Mouse (Mus musculus): ENCODE data around the gene Pck2. TPM values are rescaled to one million over a fixed set of nuclear protein-coding genes. Genes with fewer than 3 reads are reported as not detected.
A peak's percentile ranks its signal among the peaks of the same experiment; 100 is the strongest.

The Pck2 gene
- polyA plus RNA-seq, 1 experiment from 2014 or later, result 16.2 TPM

DNA sequence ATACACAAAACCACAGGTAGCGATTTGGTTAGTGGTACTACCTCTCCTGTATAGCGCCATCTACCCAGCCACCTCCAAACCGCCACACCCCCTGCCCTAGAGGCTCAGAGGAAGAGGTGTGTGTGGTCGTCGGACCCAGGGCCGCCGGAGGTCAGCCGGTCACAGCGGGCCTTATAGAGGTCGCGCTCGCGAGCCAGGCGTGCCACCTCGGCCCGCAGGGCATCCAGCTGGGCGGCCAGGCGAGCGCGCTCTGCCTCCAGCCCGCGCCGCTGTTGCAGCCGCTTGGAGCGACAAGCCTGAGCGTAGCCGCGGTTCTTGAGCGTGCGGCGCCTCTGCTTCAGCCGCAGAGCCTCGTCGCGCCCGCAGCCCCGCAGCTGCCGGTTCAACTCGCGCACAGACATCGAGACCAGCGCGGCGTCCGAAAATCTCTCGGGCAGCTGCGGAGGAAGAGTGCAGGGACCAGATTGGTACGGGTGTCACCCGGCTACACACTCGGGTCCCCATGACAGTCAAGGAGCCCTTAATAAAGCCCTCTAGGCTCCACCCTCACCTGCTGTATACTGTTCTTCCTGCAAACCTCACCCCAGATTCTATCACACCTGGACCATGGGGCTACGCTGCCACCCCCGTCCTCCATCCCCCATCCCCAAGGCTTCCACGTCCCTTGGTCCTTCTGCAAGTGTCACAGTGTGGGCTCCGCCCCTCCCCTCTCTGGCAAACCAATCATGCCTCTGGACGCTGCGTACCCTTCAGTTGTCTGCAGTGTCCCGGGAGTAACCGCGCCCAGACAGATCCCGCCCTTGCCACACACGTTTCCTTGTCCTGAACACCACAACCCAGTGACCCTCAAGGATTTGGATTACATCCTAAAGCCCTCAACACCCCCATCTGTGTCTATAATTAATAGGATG is 19.4 kb upstream of the Pck2 start:
- H3K4me1 ChIP-seq (ENCODE audit: control insufficient read depth, insufficient read depth, low read length), result peaks cover 11% of the 10 kb centered on the region
- H3K9ac ChIP-seq (replicated peaks; ENCODE audit: low read length), result peak overlapping the region; percentile 66
- H3K4me3 ChIP-seq (replicated peaks; ENCODE audit: low read depth, low read length), result peak overlapping the region; percentile 51
- 0% methylated on average over 61 of the region's 61 CpGs for WGBS
- peak overlapping the region; percentile 91 for H3K4me2 ChIP-seq (ENCODE audit: low read length)
- peak overlapping the region; percentile 71 for H3K27ac ChIP-seq (replicated peaks; ENCODE audit: low read depth, low read length)
- H3K36me3 ChIP-seq (ENCODE audit: control insufficient read depth, insufficient read depth, low read length), result no peaks in the 10 kb centered on the region
- ATAC-seq (ENCODE audit: low FRiP score, low TSS enrichment), result peak; percentile 72
- no peaks in the 10 kb centered on the region for H3K9me3 ChIP-seq (ENCODE audit: control insufficient read depth, low read length)
- DNase-seq, result peak; percentile 81
- H3K27me3 ChIP-seq (ENCODE audit: control insufficient read depth, insufficient read depth, low read length), result no peaks in the 10 kb centered on the region

DNA sequence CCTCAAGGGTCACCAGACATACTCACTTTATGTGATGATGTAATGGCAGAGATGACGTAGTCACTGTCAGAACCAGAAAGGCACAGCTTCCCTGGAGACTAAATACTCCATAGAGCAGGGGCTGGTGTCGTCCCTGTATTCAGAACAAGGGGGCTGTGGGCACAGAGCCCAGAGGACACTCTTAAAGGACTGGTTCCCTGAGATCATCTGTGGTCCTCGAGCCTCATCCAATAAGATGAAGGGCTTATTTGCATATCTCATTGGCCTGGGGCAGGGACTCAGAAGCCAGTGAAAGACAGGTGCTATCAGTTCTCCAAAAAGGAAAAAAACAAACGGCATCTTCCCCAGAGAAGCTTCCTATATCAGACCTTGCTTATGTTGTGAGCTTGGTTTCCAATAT is 16.0 kb upstream of the Pck2 start:
- WGBS, result 57% methylated on average over 4 of the region's 4 CpGs
- Histone ChIP-seq H3K4me1 (ENCODE audit: control insufficient read depth, insufficient read depth, low read length) (peaks cover 5% of the 10 kb centered on the region), H3K36me3 (ENCODE audit: control insufficient read depth, insufficient read depth, low read length) (no peaks in the 10 kb centered on the region), H3K27me3 (ENCODE audit: control insufficient read depth, insufficient read depth, low read length) (no peaks in the 10 kb centered on the region), H3K27ac (replicated peaks; ENCODE audit: low read depth, low read length) (no peak overlapping the region), H3K9ac (replicated peaks; ENCODE audit: low read length) (no peak overlapping the region), H3K4me3 (replicated peaks; ENCODE audit: low read depth, low read length) (no peak overlapping the region), H3K4me2 (ENCODE audit: low read length) (no peak overlapping the region), H3K9me3 (ENCODE audit: control insufficient read depth, low read length) (no peaks in the 10 kb centered on the region)
- no peak for DNase-seq
- ATAC-seq (ENCODE audit: low FRiP score, low TSS enrichment), result no peak

DNA sequence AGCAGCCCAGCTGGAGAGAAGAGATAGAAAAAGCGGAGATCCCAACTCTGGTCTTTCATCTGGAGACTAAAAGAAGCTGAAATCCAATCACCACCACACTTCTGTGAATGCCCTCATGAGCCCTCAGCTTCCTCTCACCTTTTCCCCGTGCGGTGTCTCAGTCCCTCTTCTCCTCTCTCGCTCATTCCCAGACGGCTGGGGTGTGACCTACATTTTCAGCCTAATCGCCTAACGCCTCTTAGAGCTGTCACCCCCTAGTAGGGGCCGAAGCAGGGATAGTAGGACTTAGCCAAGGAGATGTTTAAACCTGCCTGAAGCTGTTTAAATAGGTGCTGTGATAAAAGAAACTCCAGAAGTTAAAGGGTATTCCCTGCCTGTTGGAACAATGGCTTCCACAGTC is 15.3 kb upstream of the Pck2 start, which contains the start of gene Nrl:
Nrl (minus strand) TSS at position 197 of the 400 bp plus-strand sequence.
- Histone ChIP-seq H3K4me1 (ENCODE audit: control insufficient read depth, insufficient read depth, low read length) (peaks cover 3% of the 10 kb centered on the region; the same call in 1 of the 2 replicates), H3K36me3 (ENCODE audit: control insufficient read depth, insufficient read depth, low read length) (no peaks in the 10 kb centered on the region), H3K9me3 (ENCODE audit: control insufficient read depth, low read length) (no peaks in the 10 kb centered on the region), H3K4me2 (ENCODE audit: low read length) (no peak within 1 kb of the TSS), H3K9ac (replicated peaks; ENCODE audit: low read length) (no peak within 1 kb of the TSS), H3K27ac (replicated peaks; ENCODE audit: low read depth, low read length) (no peak within 1 kb of the TSS), H3K4me3 (replicated peaks; ENCODE audit: low read depth, low read length) (no peak within 1 kb of the TSS), H3K27me3 (ENCODE audit: control insufficient read depth, insufficient read depth, low read length) (no peaks in the 10 kb centered on the region)
- DNase-seq (no peak), ATAC-seq (ENCODE audit: low FRiP score, low TSS enrichment) (no peak)
- WGBS, result 47% methylated on average over 8 of the region's 8 CpGs

DNA sequence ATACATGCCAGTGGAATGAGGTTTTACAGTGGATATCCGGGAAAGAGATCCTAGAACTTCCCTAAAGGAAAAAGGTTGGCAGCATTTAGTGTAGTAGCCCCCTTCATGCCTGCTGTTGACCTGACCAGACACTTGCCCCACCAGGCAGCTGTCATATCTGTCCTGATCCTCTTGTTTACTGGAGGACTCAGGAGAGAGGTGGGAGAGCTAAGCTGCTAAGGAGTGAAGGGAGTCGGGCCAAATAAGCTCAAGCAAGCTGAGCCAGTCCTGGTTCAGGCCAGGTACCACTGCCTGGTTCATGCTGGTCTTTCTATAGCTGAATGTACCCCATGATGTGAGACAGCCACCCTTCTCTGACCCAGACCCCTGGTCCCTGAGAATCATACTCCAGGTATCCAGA is 13.4 kb upstream of the Pck2 start:
- WGBS, result 76% methylated on average over 2 of the region's 2 CpGs
- DNase-seq (no peak), ATAC-seq (ENCODE audit: low FRiP score, low TSS enrichment) (no peak)
- no peak overlapping the region for H3K4me2 ChIP-seq (ENCODE audit: low read length)
- no peaks in the 10 kb centered on the region for H3K9me3 ChIP-seq (ENCODE audit: control insufficient read depth, low read length)
- H3K36me3 ChIP-seq (ENCODE audit: control insufficient read depth, insufficient read depth, low read length), result no peaks in the 10 kb centered on the region
- no peak overlapping the region for H3K4me3 ChIP-seq (replicated peaks; ENCODE audit: low read depth, low read length)
- no peak overlapping the region for H3K27ac ChIP-seq (replicated peaks; ENCODE audit: low read depth, low read length)
- no peaks in the 10 kb centered on the region for H3K4me1 ChIP-seq (ENCODE audit: control insufficient read depth, insufficient read depth, low read length)
- no peaks in the 10 kb centered on the region for H3K27me3 ChIP-seq (ENCODE audit: control insufficient read depth, insufficient read depth, low read length)
- H3K9ac ChIP-seq (replicated peaks; ENCODE audit: low read length), result no peak overlapping the region

DNA sequence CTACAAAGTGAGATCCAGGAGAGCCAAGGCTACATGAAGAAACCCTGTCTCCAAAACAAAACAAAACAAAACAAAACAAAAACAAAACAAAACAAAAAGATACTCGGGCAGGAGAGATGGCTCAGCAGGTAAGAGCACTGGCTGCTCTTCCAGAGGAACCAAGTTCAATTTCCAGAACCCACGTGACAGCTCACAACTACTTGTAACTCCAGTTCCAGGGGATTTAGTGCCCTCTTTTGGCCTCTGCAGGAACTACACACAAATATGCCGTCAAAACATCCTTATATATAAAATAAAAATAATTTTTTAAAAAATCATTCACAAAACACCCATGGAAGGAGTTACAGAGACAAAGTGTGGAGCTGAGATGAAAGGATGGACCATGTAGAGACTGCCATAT is 12.1 kb upstream of the Pck2 start:
- ATAC-seq (ENCODE audit: low FRiP score, low TSS enrichment) (no peak), DNase-seq (peak; percentile 67)
- Histone ChIP-seq H3K36me3 (ENCODE audit: control insufficient read depth, insufficient read depth, low read length) (no peaks in the 10 kb centered on the region), H3K4me1 (ENCODE audit: control insufficient read depth, insufficient read depth, low read length) (no peaks in the 10 kb centered on the region), H3K27ac (replicated peaks; ENCODE audit: low read depth, low read length) (no peak overlapping the region), H3K4me2 (ENCODE audit: low read length) (no peak overlapping the region), H3K4me3 (replicated peaks; ENCODE audit: low read depth, low read length) (no peak overlapping the region), H3K9me3 (ENCODE audit: control insufficient read depth, low read length) (no peaks in the 10 kb centered on the region), H3K27me3 (ENCODE audit: control insufficient read depth, insufficient read depth, low read length) (no peaks in the 10 kb centered on the region), H3K9ac (replicated peaks; ENCODE audit: low read length) (no peak overlapping the region)
- WGBS, result 16% methylated on average over 3 of the region's 3 CpGs

GRCm38 (mm10) chr14:55536116-55536745 is 3.8 kb upstream of the Pck2 start:
- WGBS, result 55% methylated on average over 6 of the region's 6 CpGs
- DNase-seq (peak; percentile 68), ATAC-seq (ENCODE audit: low FRiP score, low TSS enrichment) (no peak)
- Histone ChIP-seq H3K4me1 (ENCODE audit: control insufficient read depth, insufficient read depth, low read length) (peaks cover 13% of the 10 kb centered on the region), H3K4me3 (replicated peaks; ENCODE audit: low read depth, low read length) (no peak overlapping the region), H3K36me3 (ENCODE audit: control insufficient read depth, insufficient read depth, low read length) (no peaks in the 10 kb centered on the region), H3K9ac (replicated peaks; ENCODE audit: low read length) (no peak overlapping the region), H3K4me2 (ENCODE audit: low read length) (no peak overlapping the region), H3K27ac (replicated peaks; ENCODE audit: low read depth, low read length) (no peak overlapping the region), H3K9me3 (ENCODE audit: control insufficient read depth, low read length) (no peaks in the 10 kb centered on the region), H3K27me3 (ENCODE audit: control insufficient read depth, insufficient read depth, low read length) (no peaks in the 10 kb centered on the region)

DNA sequence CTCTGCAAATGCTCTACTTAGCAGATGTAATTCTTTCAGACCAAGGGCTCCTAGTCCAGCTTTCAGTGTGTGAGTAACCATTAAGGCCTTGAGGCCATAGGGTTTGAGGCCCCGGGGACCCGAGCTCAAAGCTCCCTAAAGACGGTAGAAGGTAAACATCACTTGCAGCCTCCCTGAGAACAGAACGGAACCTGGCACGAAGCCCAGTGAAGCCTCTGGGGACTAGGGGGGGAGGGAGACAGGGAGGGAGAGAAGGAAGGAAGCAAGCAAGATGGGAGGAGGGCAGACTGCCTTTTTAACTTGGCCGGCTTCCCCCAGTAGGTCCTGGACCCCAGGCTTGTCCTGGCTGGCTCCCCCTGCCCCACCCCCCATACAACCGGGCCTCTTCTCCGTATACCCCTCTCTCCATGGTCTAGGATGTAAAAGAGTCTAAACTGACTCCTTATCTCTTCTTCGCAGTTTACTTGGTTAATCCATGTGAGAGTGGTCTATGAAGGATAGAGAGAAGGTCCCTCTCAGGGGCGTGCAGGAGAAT is 788 bp downstream of the Pck2 start:
- Histone ChIP-seq H3K27ac (replicated peaks; ENCODE audit: low read depth, low read length) (peak overlapping the region; percentile 91), H3K4me3 (replicated peaks; ENCODE audit: low read depth, low read length) (peak overlapping the region; percentile 50), H3K4me1 (ENCODE audit: control insufficient read depth, insufficient read depth, low read length) (peaks cover 18% of the 10 kb centered on the region), H3K9ac (replicated peaks; ENCODE audit: low read length) (peak overlapping the region; percentile 69), H3K9me3 (ENCODE audit: control insufficient read depth, low read length) (no peaks in the 10 kb centered on the region), H3K4me2 (ENCODE audit: low read length) (peak overlapping the region; percentile 90), H3K27me3 (ENCODE audit: control insufficient read depth, insufficient read depth, low read length) (no peaks in the 10 kb centered on the region), H3K36me3 (ENCODE audit: control insufficient read depth, insufficient read depth, low read length) (peaks cover 16% of the 10 kb centered on the region)
- WGBS, result 4% methylated on average over 10 of the region's 10 CpGs
- peak; percentile 84 for DNase-seq
- peak; percentile 51 for ATAC-seq (ENCODE audit: low FRiP score, low TSS enrichment)

DNA sequence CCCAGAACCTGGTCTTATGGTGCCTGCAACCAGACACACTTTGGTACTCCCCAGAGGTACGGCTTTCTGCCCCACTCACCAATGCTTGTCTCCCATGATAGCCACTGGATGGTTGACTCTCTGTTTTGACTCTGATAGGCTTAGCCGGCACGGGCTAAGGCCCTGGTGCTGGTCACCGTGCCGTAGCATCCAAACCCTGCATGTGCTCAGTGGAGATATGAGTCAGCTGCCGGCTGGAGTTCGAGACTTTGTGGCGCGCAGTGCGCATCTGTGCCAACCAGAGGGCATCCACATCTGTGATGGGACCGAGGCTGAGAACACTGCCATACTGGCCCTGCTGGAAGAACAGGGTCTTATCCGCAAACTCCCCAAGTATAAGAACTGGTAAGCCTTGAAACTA is 2.2 kb downstream of the Pck2 start:
- no peak overlapping the region for H3K4me3 ChIP-seq (replicated peaks; ENCODE audit: low read depth, low read length)
- no peak overlapping the region for H3K4me2 ChIP-seq (ENCODE audit: low read length)
- no peak overlapping the region for H3K9ac ChIP-seq (replicated peaks; ENCODE audit: low read length)
- H3K9me3 ChIP-seq (ENCODE audit: control insufficient read depth, low read length), result no peaks in the 10 kb centered on the region
- no peak overlapping the region for H3K27ac ChIP-seq (replicated peaks; ENCODE audit: low read depth, low read length)
- DNase-seq (no peak), ATAC-seq (ENCODE audit: low FRiP score, low TSS enrichment) (no peak)
- H3K36me3 ChIP-seq (ENCODE audit: control insufficient read depth, insufficient read depth, low read length), result peaks cover 19% of the 10 kb centered on the region
- no peaks in the 10 kb centered on the region for H3K27me3 ChIP-seq (ENCODE audit: control insufficient read depth, insufficient read depth, low read length)
- H3K4me1 ChIP-seq (ENCODE audit: control insufficient read depth, insufficient read depth, low read length), result peaks cover 18% of the 10 kb centered on the region
- WGBS, result 97% methylated on average over 12 of the region's 12 CpGs

All from midbrain, embryonic 14.5 days (tissue).